Mouse (Mus musculus) MEL (cell line): Measurements from ENCODE around the gene Vmn1r217. TPM values are rescaled to one million over a fixed set of nuclear protein-coding genes. Genes with fewer than 3 reads are reported as not detected.
"Not testable (repeated sequence)": the region's sequence is repeated elsewhere in the genome, so short reads cannot be mapped to it uniquely, and the experiment has no call there.

ENCODE experiments used
- DNase-seq: peaks from one replicate; pipeline ENCODE4 v3.0.0; 2011; ENCODE audit warnings: low read depth, low spot score
- H3K27ac ChIP-seq: 2 replicates; pipeline ENCODE4 v1.5.1; 2012; ENCODE audit warnings: low read depth, mild to moderate bottlenecking, control low read depth, low read length, moderate library complexity; ENCODE audit not compliant: control insufficient read depth
- H3K27me3 ChIP-seq, 2 experiments: fragments of 150-350 bp in 1 of 2; sonication (generic) in 1 of 2; 2 replicates each; pipeline ENCODE4 v1.6.1; 2012; ENCODE audit warnings: low read length in 2 of 2, mild to moderate bottlenecking in 2 of 2, improper control_type of control experiment in 1 of 2, moderate library complexity in 1 of 2; ENCODE audit not compliant: insufficient read depth in 2 of 2, control insufficient read depth in 1 of 2
- H3K36me3 ChIP-seq, 2 experiments: 2 replicates each; pipeline ENCODE4 v1.6.1; 2012 to 2014; ENCODE audit warnings: low read length in 2 of 2, improper control_type of control experiment in 1 of 2, inconsistent platforms in 1 of 2, mild to moderate bottlenecking in 1 of 2; ENCODE audit not compliant: insufficient read depth in 2 of 2, control insufficient read depth in 1 of 2
- H3K4me1 ChIP-seq, 2 experiments: fragments of 150-350 bp in 1 of 2; sonication (generic) in 1 of 2; 2 replicates each; pipeline ENCODE4 v1.6.1; 2012; ENCODE audit warnings: low read length in 2 of 2, improper control_type of control experiment in 1 of 2, mild to moderate bottlenecking in 1 of 2; ENCODE audit not compliant: insufficient read depth in 2 of 2, control insufficient read depth in 1 of 2
- H3K4me3 ChIP-seq, 2 experiments: fragments of 150-350 bp in 1 of 2; sonication (generic) in 1 of 2; 2 replicates each; pipeline ENCODE4 v1.5.1; 2012; ENCODE audit warnings: low read depth in 2 of 2, low read length in 2 of 2, mild to moderate bottlenecking in 2 of 2, moderate library complexity in 2 of 2, control low read depth in 1 of 2, improper control_type of control experiment in 1 of 2; ENCODE audit not compliant: control insufficient read depth in 1 of 2, insufficient read depth in 1 of 2
- H3K79me2 ChIP-seq: 2 replicates; pipeline ENCODE4 v1.6.1; 2012; ENCODE audit warnings: mild to moderate bottlenecking, low read length, moderate library complexity; ENCODE audit not compliant: control insufficient read depth, poor library complexity, insufficient read depth
- H3K9ac ChIP-seq: 2 replicates; pipeline ENCODE4 v1.6.1; 2012; ENCODE audit warnings: low read depth, mild to moderate bottlenecking, control low read depth, low read length, moderate library complexity; ENCODE audit not compliant: control insufficient read depth, poor library complexity, severe bottlenecking
- H3K9me3 ChIP-seq: fragments of 150-350 bp; sonication (generic); replicated peaks from 2 replicates; pipeline ENCODE4 v1.6.1; 2012; ENCODE audit warnings: mild to moderate bottlenecking, low read length, improper control_type of control experiment, moderate library complexity; ENCODE audit not compliant: insufficient read depth
- BHLHE40 ChIP-seq: IDR thresholded peaks from 2 replicates; pipeline ENCODE4 v1.6.1; 2012; ENCODE audit warnings: low read depth, mild to moderate bottlenecking, inconsistent platforms, low read length, improper control_type of control experiment, borderline replicate concordance
- CHD1 ChIP-seq: IDR thresholded peaks from 2 replicates; pipeline ENCODE4 v1.6.1; 2012; ENCODE audit warnings: low read depth, mild to moderate bottlenecking, inconsistent platforms, low read length, improper control_type of control experiment
- CHD2 ChIP-seq: IDR thresholded peaks from 2 replicates; pipeline ENCODE4 v1.6.1; 2011; ENCODE audit warnings: low read length, improper control_type of control experiment
- CTCF ChIP-seq, 3 experiments: IDR thresholded peaks in 2 of 3; conservative IDR thresholded peaks in 1 of 3; 2 replicates each; pipeline ENCODE4 v1.5.1; 2011 to 2012; ENCODE audit warnings: low read length in 3 of 3, low read depth in 2 of 3, mild to moderate bottlenecking in 2 of 3, improper control_type of control experiment in 1 of 3, inconsistent platforms in 1 of 3, mixed read lengths in 1 of 3, moderate library complexity in 1 of 3; ENCODE audit not compliant: control insufficient read depth in 1 of 3, insufficient read depth in 1 of 3, poor library complexity in 1 of 3, severe bottlenecking in 1 of 3
- ETS1 ChIP-seq: IDR thresholded peaks from 2 replicates; pipeline ENCODE4 v1.6.1; 2012; ENCODE audit warnings: low read depth, mild to moderate bottlenecking, inconsistent platforms, low read length, improper control_type of control experiment, moderate library complexity
- GATA1 ChIP-seq: IDR thresholded peaks from 2 replicates; pipeline ENCODE4 v1.6.1; 2011; ENCODE audit warnings: low read depth, low read length, improper control_type of control experiment
- HCFC1 ChIP-seq: IDR thresholded peaks from 2 replicates; pipeline ENCODE4 v1.6.1; 2012; ENCODE audit warnings: low read depth, mild to moderate bottlenecking, inconsistent platforms, low read length, improper control_type of control experiment, moderate library complexity
- JUND ChIP-seq: IDR thresholded peaks from 2 replicates; pipeline ENCODE4 v1.6.1; 2011; ENCODE audit warnings: low read depth, mild to moderate bottlenecking, improper control_type of control experiment, low read length
- MAFK ChIP-seq: IDR thresholded peaks from 2 replicates; pipeline ENCODE4 v1.6.1; 2011; ENCODE audit warnings: low read depth, mild to moderate bottlenecking, low read length, improper control_type of control experiment, borderline replicate concordance
- MAX ChIP-seq: IDR thresholded peaks from 2 replicates; pipeline ENCODE4 v1.6.1; 2011; ENCODE audit warnings: low read length, improper control_type of control experiment
- MAZ ChIP-seq: IDR thresholded peaks from 2 replicates; pipeline ENCODE4 v1.6.1; 2012; ENCODE audit warnings: low read depth, mild to moderate bottlenecking, inconsistent platforms, low read length, improper control_type of control experiment
- MYB ChIP-seq: IDR thresholded peaks from 2 replicates; pipeline ENCODE4 v1.6.1; 2011; ENCODE audit warnings: mild to moderate bottlenecking, low read depth, low read length, improper control_type of control experiment
- NRF1 ChIP-seq: IDR thresholded peaks from 2 replicates; pipeline ENCODE4 v1.6.1; 2014; ENCODE audit warnings: low read depth, mild to moderate bottlenecking, inconsistent platforms, low read length, improper control_type of control experiment, moderate library complexity; ENCODE audit not compliant: poor library complexity, insufficient read depth, severe bottlenecking
- POLR2AphosphoS2 ChIP-seq: IDR thresholded peaks from 2 replicates; pipeline ENCODE4 v1.6.1; 2011; ENCODE audit warnings: low read length, improper control_type of control experiment
- RAD21 ChIP-seq: IDR thresholded peaks from 2 replicates; pipeline ENCODE4 v1.6.1; 2011; ENCODE audit warnings: mild to moderate bottlenecking, low read depth, low read length, improper control_type of control experiment
- RCOR1 ChIP-seq: IDR thresholded peaks from 2 replicates; pipeline ENCODE4 v1.6.1; 2012; ENCODE audit warnings: low read depth, mild to moderate bottlenecking, inconsistent platforms, low read length, improper control_type of control experiment
- USF1 ChIP-seq: IDR thresholded peaks from 2 replicates; pipeline ENCODE4 v1.6.1; 2014; ENCODE audit warnings: low read depth, mild to moderate bottlenecking, inconsistent platforms, low read length, improper control_type of control experiment, moderate library complexity
- USF2 ChIP-seq, 2 experiments: IDR thresholded peaks; 2 replicates each; pipeline ENCODE4 v1.6.1; 2011 to 2012; ENCODE audit warnings: improper control_type of control experiment in 2 of 2, low read length in 2 of 2, borderline replicate concordance in 1 of 2, inconsistent platforms in 1 of 2, low read depth in 1 of 2, mild to moderate bottlenecking in 1 of 2; ENCODE audit not compliant: insufficient read depth in 1 of 2
- ZC3H11A ChIP-seq: IDR thresholded peaks from 2 replicates; pipeline ENCODE4 v1.6.1; 2012; ENCODE audit warnings: low read depth, mild to moderate bottlenecking, inconsistent platforms, low read length, improper control_type of control experiment
- ZNF384 ChIP-seq: IDR thresholded peaks from 2 replicates; pipeline ENCODE4 v1.6.1; 2012; ENCODE audit warnings: low read depth, mild to moderate bottlenecking, inconsistent platforms, low read length, improper control_type of control experiment
- polyA plus RNA-seq, 2 experiments: library from polyadenylated mRNA; stranded (reverse) in 1 of 2; unstranded in 1 of 2; fragments of >175 nt in 1 of 2; fragments of >200 nt in 1 of 2; gene quantifications; 2 replicates each; pipeline versions ENCODE4 v1.2.1 to v1.2.4; 2012; ENCODE audit warnings: low replicate concordance in 2 of 2, low read depth in 1 of 2; ENCODE audit not compliant: insufficient read length in 2 of 2, insufficient read depth in 1 of 2, missing spikeins in 1 of 2
- total RNA-seq: library from RNA; depleted of rRNA; stranded (reverse); fragments of 300-350 nt; gene quantifications from 2 replicates; pipeline ENCODE4 v1.2.3, GENCODE M21; 2012; rRNA removed

The Vmn1r217 gene
- total RNA-seq (not detected in 2 replicates), polyA plus RNA-seq (not detected)

DNA sequence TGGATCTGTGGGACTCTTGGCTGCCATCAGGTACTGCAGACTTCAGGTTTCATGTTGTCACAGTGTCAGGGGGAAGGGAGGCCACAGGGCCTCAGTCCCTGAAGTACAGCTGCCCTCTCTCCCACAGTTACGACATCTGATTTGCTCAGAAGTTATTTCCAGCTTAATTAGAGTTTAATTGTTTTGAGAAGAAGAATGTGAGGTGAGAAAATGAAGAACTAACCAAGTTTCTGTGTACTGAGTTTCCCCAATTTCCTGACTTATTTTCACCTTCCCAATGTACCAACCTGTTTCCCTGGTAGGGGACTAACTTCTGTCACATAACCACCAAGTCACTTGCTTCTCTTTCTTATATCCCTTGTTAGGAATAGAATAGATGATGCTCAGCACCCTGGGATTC is at the start of gene Vmn1r217:
Gene Vmn1r217, minus strand, starts transcription at position 101 of the 400 bp plus-strand sequence.
- H3K4me3 ChIP-seq, H3K4me1 ChIP-seq, H3K79me2 ChIP-seq, H3K9ac ChIP-seq, H3K9me3 ChIP-seq, H3K36me3 ChIP-seq, DNase-seq, H3K27me3 ChIP-seq, H3K27ac ChIP-seq: not testable (repeated sequence)

DNA sequence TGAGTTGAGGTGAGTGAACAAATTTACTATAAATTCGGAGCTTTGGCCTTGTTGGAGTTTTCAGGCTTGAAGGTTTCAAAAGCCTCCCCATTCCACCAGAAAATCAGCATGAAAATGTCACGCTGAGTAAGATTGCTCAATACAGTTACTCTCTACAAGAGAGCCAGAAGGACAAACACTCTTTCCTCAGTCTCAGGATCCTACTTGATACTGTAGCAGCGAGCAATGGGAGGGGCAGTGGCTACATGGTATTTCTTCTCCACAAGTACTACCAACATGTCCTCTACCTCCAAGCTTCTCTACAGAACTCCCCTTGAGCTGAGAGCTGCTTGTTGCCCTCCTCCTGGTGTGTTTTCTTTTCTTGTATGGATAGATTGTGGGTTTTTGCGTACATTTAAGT is 48.4 kb upstream of the Vmn1r217 start:
- not testable (repeated sequence) for H3K36me3 ChIP-seq, H3K27ac ChIP-seq, DNase-seq, H3K4me1 ChIP-seq, H3K79me2 ChIP-seq, H3K27me3 ChIP-seq, H3K9ac ChIP-seq, H3K4me3 ChIP-seq, H3K9me3 ChIP-seq

DNA sequence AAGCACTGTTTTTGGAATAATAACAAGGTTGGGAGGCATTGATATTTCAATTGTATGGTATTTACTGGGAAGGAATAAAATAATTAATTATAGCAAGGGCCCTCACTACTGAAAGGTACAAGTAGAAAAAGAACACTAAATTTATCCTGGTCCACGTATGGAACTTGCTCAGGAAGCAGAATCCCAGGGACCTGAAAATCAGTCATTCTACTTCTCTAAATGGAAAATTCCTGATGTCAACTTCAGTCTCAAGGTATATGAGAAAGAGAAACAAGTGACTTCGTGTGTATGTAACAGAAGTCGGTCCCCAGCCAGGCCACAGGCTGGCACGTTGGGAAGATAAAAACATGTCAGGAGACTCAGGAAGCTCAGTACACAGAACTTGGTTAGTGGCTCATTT is 41.0 kb upstream of the Vmn1r217 start, which contains the start of gene Vmn1r219:
Gene Vmn1r219, plus strand, starts transcription at position 301 of the 400 bp plus-strand sequence.
- H3K9ac ChIP-seq, result no peak within 1 kb of the TSS
- H3K4me1 ChIP-seq, result no peaks in the 10 kb centered on the region
- H3K27ac ChIP-seq, result no peak within 1 kb of the TSS
- H3K9me3 ChIP-seq, result no peaks in the 10 kb centered on the region
- H3K79me2 ChIP-seq, result no peaks in the 10 kb centered on the region
- H3K27me3 ChIP-seq, result no peaks in the 10 kb centered on the region
- no peak for DNase-seq
- no peak within 1 kb of the TSS for H3K4me3 ChIP-seq
- H3K36me3 ChIP-seq, result no peaks in the 10 kb centered on the region
- TF ChIP-seq CTCF (IDR thresholded peaks at IDR 0.05 in 2 of 3, conservative IDR thresholded peaks at IDR 0.05 in 1 of 3; ENCODE audit: control insufficient read depth in 1 of 3, insufficient read depth in 1 of 3, low read depth in 2 of 3, low read length in 3 of 3, poor library complexity in 1 of 3, severe bottlenecking in 1 of 3) (no peak), USF1 (no peak), ZNF384 (no peak), MAFK (no peak), CHD1 (no peak), NRF1 (no peak), ETS1 (no peak), USF2 (IDR thresholded peaks at IDR 0.05; ENCODE audit: borderline replicate concordance in 1 of 2, insufficient read depth in 1 of 2, low read depth in 1 of 2, low read length in 2 of 2) (no peak), MYB (no peak), CHD2 (no peak), HCFC1 (no peak), GATA1 (no peak), MAX (no peak), POLR2AphosphoS2 (no peak), RAD21 (no peak), BHLHE40 (no peak), MAZ (no peak), ZC3H11A (no peak), RCOR1 (no peak), JUND (no peak)
- TF ChIP-seq, all 39 proteins: peak for 0
